Mouse (Mus musculus) urinary bladder, adult 18-20 months (tissue): ENCODE measurements around the gene Gm36028.

Experiments
- DNase-seq, 2 experiments: peaks; one replicate each; pipeline ENCODE4 v3.0.0; 2022; ENCODE audit warnings: low spot score in 2 of 2, mixed read lengths in 2 of 2

Gene Gm36028

DNA sequence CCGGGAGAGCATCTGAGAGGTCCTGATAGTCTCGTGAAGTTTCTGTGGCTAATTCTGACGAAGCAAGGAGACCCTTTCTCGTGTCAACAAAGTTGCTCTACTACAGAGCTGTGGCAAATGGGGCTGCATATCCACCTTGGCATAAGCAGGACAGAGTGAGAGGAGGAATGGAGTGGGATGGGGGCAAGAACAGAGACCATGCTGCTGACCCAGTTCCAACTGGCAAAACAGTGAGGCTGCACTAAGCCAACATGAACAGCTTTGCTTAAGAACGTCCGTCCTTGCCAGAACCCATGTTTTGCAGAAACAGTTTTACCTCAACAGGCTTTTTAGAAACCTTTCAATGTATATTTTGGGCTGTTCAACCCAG is 51.3 kb downstream of the Gm36028 start:
- no peak for DNase-seq

GRCm38 (mm10) chr16:37808866-37809622 is 51.9 kb downstream of the Gm36028 start:
- no peak for DNase-seq

- DNase-seq = no peak
These were observed 53.7 kb downstream of the Gm36028 start for GRCm38 (mm10) chr16:37807269-37807668.

DNA sequence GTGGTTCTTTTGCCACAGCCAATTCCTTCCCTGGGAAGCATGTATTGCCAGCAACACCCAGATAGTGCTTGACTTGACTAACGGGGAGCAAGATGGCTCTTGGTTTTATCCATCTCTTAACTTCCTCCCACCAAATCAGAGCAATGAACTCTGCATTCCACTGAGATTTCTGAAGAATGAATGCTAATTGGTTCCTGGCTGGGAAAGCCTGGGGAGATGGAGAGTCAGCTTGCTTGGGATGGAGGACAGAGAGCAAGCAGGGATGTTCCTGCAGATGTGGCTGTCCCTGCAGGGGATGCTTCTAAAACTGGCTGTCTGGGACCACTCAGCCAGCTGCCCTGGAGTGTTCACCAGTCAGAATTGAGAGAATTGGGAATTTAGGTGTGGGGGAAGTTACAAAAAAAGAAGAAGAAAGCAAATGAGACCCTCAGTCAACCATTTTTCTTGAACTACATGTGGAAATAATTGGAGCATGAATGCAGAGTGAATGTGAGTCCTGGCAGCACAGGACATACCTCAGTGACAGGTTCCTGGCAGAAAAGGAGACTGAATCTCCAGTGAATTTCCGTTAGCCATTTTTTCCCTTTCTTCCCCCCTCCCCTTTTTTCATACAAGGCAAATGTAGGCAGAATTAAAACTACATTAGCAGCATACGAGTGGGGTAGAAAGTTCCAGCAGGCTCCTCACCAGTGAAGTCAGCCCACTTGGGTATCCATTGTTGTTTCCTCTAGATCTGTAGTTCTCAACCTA is 55.0 kb downstream of the Gm36028 start:
- no peak for DNase-seq

DNA sequence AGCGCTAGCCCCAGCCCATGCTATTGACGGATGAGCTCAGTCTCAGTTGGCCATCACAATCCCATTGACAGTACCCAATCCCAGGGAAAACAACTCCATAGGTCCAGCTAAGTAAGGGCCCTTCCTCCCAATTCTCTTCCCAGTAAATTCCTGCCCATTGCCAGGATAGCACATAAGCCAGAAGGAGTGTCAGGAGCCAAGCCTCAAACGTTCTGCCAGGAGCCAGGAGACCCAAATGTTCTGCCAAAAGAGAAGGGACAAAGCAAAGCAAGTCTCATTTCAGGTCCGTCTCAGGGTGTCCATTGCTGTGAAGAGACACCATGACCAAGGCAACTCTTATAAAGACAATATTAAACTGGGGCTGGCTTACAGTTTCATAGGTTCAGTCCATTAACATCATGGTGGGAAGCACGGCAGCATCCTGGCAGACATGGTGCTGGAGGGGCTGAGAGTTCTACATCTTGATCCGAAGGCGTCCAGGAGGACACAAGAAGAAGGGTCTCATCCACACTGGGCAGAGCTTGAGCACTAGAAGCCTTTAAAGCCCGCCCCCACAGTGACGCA is 57.5 kb downstream of the Gm36028 start:
- no peak for DNase-seq

GRCm38 (mm10) chr16:37802686-37803295 is 58.2 kb downstream of the Gm36028 start:
- DNase-seq = no peak

GRCm38 (mm10) chr16:37801097-37801496 is 59.8 kb downstream of the Gm36028 start:
- no peak for DNase-seq
